Mouse (Mus musculus) adrenal gland, adult 8-10 months (tissue): ENCODE results near the gene Cmtr1. TPM values are rescaled to one million over a fixed set of nuclear protein-coding genes. Genes with fewer than 3 reads are reported as not detected.
"Not testable (repeated sequence)": the region's sequence is repeated elsewhere in the genome, so short reads cannot be mapped to it uniquely, and the experiment has no call there.

Source experiments
- DNase-seq: peaks from one replicate; pipeline ENCODE4 v3.0.0; 2022
- total RNA-seq, 4 experiments: library from RNA; stranded (reverse); gene quantifications; 2 replicates each; pipeline ENCODE4 v1.2.4; 2022

The Cmtr1 gene
- total RNA-seq, 4 experiments from 2014 or later = 108 to 175 (median 150) TPM

GRCm38 (mm10) chr17:29706981-29707545, 46.7 kb downstream of the Cmtr1 start:
- DNase-seq = no peak

- no peak for DNase-seq
These were observed 48.4 kb downstream of the Cmtr1 start for GRCm38 (mm10) chr17:29708783-29709182.

- DNase-seq = no peak
These were observed 50.2 kb downstream of the Cmtr1 start for GRCm38 (mm10) chr17:29710562-29711044.

- DNase-seq = peak; percentile 24
These were observed 50.8 kb downstream of the Cmtr1 start for GRCm38 (mm10) chr17:29711076-29711744.

GRCm38 (mm10) chr17:29711745-29712431, 51.5 kb downstream of the Cmtr1 start:
- no peak for DNase-seq

- DNase-seq = no peak
These were observed 52.2 kb downstream of the Cmtr1 start for GRCm38 (mm10) chr17:29712565-29712964.

GRCm38 (mm10) chr17:29713734-29714133, 53.3 kb downstream of the Cmtr1 start:
- not testable (repeated sequence) for DNase-seq

- DNase-seq = peak; percentile 96
These were observed 56.5 kb downstream of the Cmtr1 start, which contains the start of gene Ccdc167 for GRCm38 (mm10) chr17:29716732-29717445. TSS of gene Ccdc167 (minus strand) at chr17:29717044.

- DNase-seq = no peak
These were observed 58.3 kb downstream of the Cmtr1 start for GRCm38 (mm10) chr17:29718660-29719059.

GRCm38 (mm10) chr17:29719628-29720575, 59.5 kb downstream of the Cmtr1 start:
- no peak for DNase-seq

GRCm38 (mm10) chr17:29720755-29721365, 60.5 kb downstream of the Cmtr1 start:
- DNase-seq = no peak

GRCm38 (mm10) chr17:29724610-29725009, 64.2 kb downstream of the Cmtr1 start:
- no peak for DNase-seq

GRCm38 (mm10) chr17:29725027-29725620, 64.7 kb downstream of the Cmtr1 start:
- no peak for DNase-seq

- no peak for DNase-seq
These were observed 67.7 kb downstream of the Cmtr1 start for GRCm38 (mm10) chr17:29728082-29728481.

- peak; percentile 79 for DNase-seq
These were observed 70.3 kb downstream of the Cmtr1 start for GRCm38 (mm10) chr17:29730510-29731265.

- DNase-seq = peak; percentile 48
These were observed 71.0 kb downstream of the Cmtr1 start for GRCm38 (mm10) chr17:29731266-29731952.

GRCm38 (mm10) chr17:29731953-29732325, 71.5 kb downstream of the Cmtr1 start:
- DNase-seq = no peak

GRCm38 (mm10) chr17:29732522-29732921, 72.1 kb downstream of the Cmtr1 start:
- DNase-seq = no peak

GRCm38 (mm10) chr17:29736448-29737014, 76.1 kb downstream of the Cmtr1 start:
- DNase-seq = no peak
